In genomic region chr1:110790586-110790985, GRCm38 (mm10) we compare ENCODE assay signal across 16 mouse cellular contexts.
"Had no signal": no experiment of that assay in that cellular context is flagged by ENCODE, and none has a peak within 500 bp of the region (broad histone marks: within the 10 kb centered on the region; RNA-seq: fewer than 3 reads in every experiment).

No protein-coding gene starts in this region.

- ATAC-seq: midbrain, embryonic 16.5 days had no signal

- H3K27ac ChIP-seq: midbrain, embryonic 10.5 days; midbrain, embryonic 12.5 days; neural tube, embryonic 12.5 days; stomach, embryonic 15.5 days; stomach, postnatal 0 days had no signal

- H3K4me3 ChIP-seq: midbrain, embryonic 10.5 days; midbrain, embryonic 12.5 days; myocyte; neural tube, embryonic 12.5 days; stomach, embryonic 15.5 days had no signal

- H3K9ac ChIP-seq: lung, embryonic 14.5 days; midbrain, embryonic 12.5 days; neural tube, embryonic 12.5 days; stomach, embryonic 15.5 days had no signal

- DNase-seq: lung, adult 18-20 months; lung, embryonic 14.5 days; lung, postnatal 10 days; lung, postnatal 4 days; midbrain, embryonic 14.5 days; right cerebral cortex, postnatal 14 days; thymus, adult 2 months; thymus, postnatal 25 days; thymus, postnatal 4 days had no signal

- H3K27me3 ChIP-seq: midbrain, embryonic 12.5 days; neural tube, embryonic 12.5 days; stomach, embryonic 15.5 days had no signal

- H3K36me3 ChIP-seq: midbrain, embryonic 10.5 days; midbrain, embryonic 12.5 days; neural tube, embryonic 12.5 days; stomach, embryonic 15.5 days had no signal

- H3K4me2 ChIP-seq: lung, embryonic 14.5 days; midbrain, embryonic 12.5 days; neural tube, embryonic 12.5 days; stomach, embryonic 15.5 days had no signal

- H3K4me1 ChIP-seq: midbrain, embryonic 10.5 days; midbrain, embryonic 12.5 days; neural tube, embryonic 12.5 days; stomach, embryonic 15.5 days had no signal

- H3K9me3 ChIP-seq: neural tube, embryonic 12.5 days; stomach, embryonic 15.5 days had no signal
